8 mouse cellular contexts compared by ENCODE assay signal in the genomic region with DNA sequence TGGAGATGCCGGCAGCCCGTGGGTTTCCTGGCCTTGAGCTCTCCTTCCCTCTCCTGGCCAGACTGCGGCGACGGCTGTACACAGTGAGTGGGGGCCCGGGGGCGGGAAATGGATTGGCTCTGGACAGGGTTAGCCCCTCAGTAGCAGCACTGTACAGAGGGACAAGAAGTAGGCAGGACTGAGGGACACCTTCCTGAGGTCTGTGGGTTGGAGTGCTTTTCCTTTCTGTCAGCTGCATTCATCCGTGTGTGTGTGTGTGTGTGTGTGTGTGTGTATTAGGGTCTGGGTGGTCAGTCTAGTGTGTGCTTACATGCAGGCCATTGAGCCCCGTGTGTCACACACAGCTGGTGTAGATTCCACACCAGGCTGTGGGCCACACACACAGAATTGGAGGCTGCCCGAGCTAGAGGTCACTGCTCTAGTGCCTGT. TPM values are rescaled to one million over a fixed set of nuclear protein-coding genes. Genes with fewer than 3 reads are reported as not detected.
DNase-seq lines count a peak whose midpoint lies in the region; ATAC-seq and TF ChIP-seq lines count a peak whose summit lies in the region.

No protein-coding gene starts in this region.

- no peak for TF ChIP-seq POLR2A in heart, adult 2 months (IDR thresholded peaks at IDR 0.05; ENCODE audit: insufficient read depth, low read depth, low read length)
- no peak for TF ChIP-seq POLR2A in brain, embryonic 14.5 days (IDR thresholded peaks at IDR 0.05; ENCODE audit: borderline replicate concordance, extremely low read depth, insufficient read depth, insufficient read length, poor library complexity, severe bottlenecking)

- H3K27ac ChIP-seq in heart, adult 2 months = peak overlapping the region; percentile 49
- H3K27ac ChIP-seq in heart, embryonic 13.5 days (replicated peaks) = peak overlapping the region; percentile 85
- H3K27ac ChIP-seq in liver, embryonic 15.5 days (replicated peaks) = 0 out of 2 replicates have a peak overlapping the region, but pooled peaks have one; percentile 34

- TF ChIP-seq EP300 in heart, adult 2 months (IDR thresholded peaks at IDR 0.05; ENCODE audit: insufficient read depth, low read depth, low read length) = no peak

- H3K4me3 ChIP-seq in heart, adult 2 months = peak overlapping the region; percentile 23
- peak overlapping the region; percentile 39 for H3K4me3 ChIP-seq in heart, embryonic 13.5 days
- H3K4me3 ChIP-seq in liver, embryonic 15.5 days (replicated peaks) = no peak overlapping the region

- DNase-seq in heart, adult 2 months = no peak
- DNase-seq in heart, postnatal 25 days (ENCODE audit: low spot score) = no peak
- peak; percentile 44 for DNase-seq in brain, embryonic 14.5 days (ENCODE audit: low read depth)
- no peak for DNase-seq in urinary bladder, postnatal 10 days (ENCODE audit: low spot score)
- no peak for DNase-seq in urinary bladder, postnatal 25 days (ENCODE audit: low spot score)

- peak overlapping the region; percentile 44; the same call in 1 of the 2 replicates for H3K9ac ChIP-seq in heart, adult 2 months (ENCODE audit: low read depth, low read length)
- H3K9ac ChIP-seq in heart, embryonic 13.5 days = peak overlapping the region; percentile 79
- H3K9ac ChIP-seq in liver, embryonic 15.5 days = no peak overlapping the region

- no peak for TF ChIP-seq CTCF in heart, adult 2 months (IDR thresholded peaks at IDR 0.05)
- no peak for TF ChIP-seq CTCF in brain, embryonic 14.5 days (IDR thresholded peaks at IDR 0.05; ENCODE audit: borderline replicate concordance, extremely low read depth, insufficient read depth, insufficient read length)

- no peaks in the 10 kb centered on the region for H3K27me3 ChIP-seq in heart, adult 2 months (ENCODE audit: control insufficient read depth, insufficient read depth, low read length)
- H3K27me3 ChIP-seq in heart, embryonic 13.5 days (replicated peaks) = no peaks in the 10 kb centered on the region; the same call in 1 of the 2 replicates
- no peaks in the 10 kb centered on the region for H3K27me3 ChIP-seq in liver, embryonic 15.5 days

- WGBS in heart, adult 2 months = 34% methylated on average over 10 of the region's 10 CpGs
- WGBS in heart, embryonic 13.5 days = 44% methylated on average over 10 of the region's 10 CpGs
- 45% methylated on average over 10 of the region's 10 CpGs for whole genome bisulfite sequencing in liver, embryonic 15.5 days (ENCODE audit: insufficient replicate concordance)

- H3K79me2 ChIP-seq in heart, adult 2 months (replicated peaks; ENCODE audit: control insufficient read depth, insufficient read depth, low read length) = no peaks in the 10 kb centered on the region

- no peak for ATAC-seq in heart, embryonic 13.5 days (ENCODE audit: extremely low read depth, insufficient number of reproducible peaks, low FRiP score, low TSS enrichment)
- ATAC-seq in liver, embryonic 15.5 days (ENCODE audit: insufficient read depth) = no peak
- ATAC-seq in erythroid progenitor cell, adult 5-6 weeks (replicated peaks; ENCODE audit: low FRiP score, poor library complexity, severe bottlenecking) = no peak

- no peaks in the 10 kb centered on the region for H3K9me3 ChIP-seq in heart, embryonic 13.5 days
- no peaks in the 10 kb centered on the region for H3K9me3 ChIP-seq in liver, embryonic 15.5 days (replicated peaks)

- peak overlapping the region; percentile 63 for H3K4me2 ChIP-seq in heart, embryonic 13.5 days
- H3K4me2 ChIP-seq in liver, embryonic 15.5 days = no peak overlapping the region; the same call in 1 of the 2 replicates

- intact Hi-C loops in heart, adult 2 months (cut with DNase I) = no loop called here
- intact Hi-C loops in heart, postnatal 25 days (cut with DNase I) = no loop called here

- H3K4me1 ChIP-seq in heart, adult 2 months (ENCODE audit: control insufficient read depth, insufficient read depth, low read length) = peaks cover 22% of the 10 kb centered on the region
- peaks cover 98% of the 10 kb centered on the region for H3K4me1 ChIP-seq in heart, embryonic 13.5 days
- peaks cover 99% of the 10 kb centered on the region for H3K4me1 ChIP-seq in liver, embryonic 15.5 days (replicated peaks)

- H3K36me3 ChIP-seq in heart, adult 2 months (ENCODE audit: control insufficient read depth, insufficient read depth, low read length) = peaks cover 2% of the 10 kb centered on the region; the same call in 1 of the 2 replicates
- peaks cover 9% of the 10 kb centered on the region; the same call in 1 of the 2 replicates for H3K36me3 ChIP-seq in heart, embryonic 13.5 days
- no peaks in the 10 kb centered on the region for H3K36me3 ChIP-seq in liver, embryonic 15.5 days (replicated peaks)

RNA-seq across cellular contexts. Expression of a gene that starts 17.8 kb away (rescaled TPM):
- total RNA-seq in heart, adult 2 months (2021) = 10 to 100 TPM; 17.8 to 19.6 TPM
- polyA plus RNA-seq in heart, adult 2 months (2012; rRNA removed) = 32.2 and 37.0 TPM in 2 replicates
- total RNA-seq in heart, postnatal 25 days (2021) = 10 to 100 TPM; 20.9 to 24.7 TPM
- 127 and 134 TPM in 2 replicates for polyA plus RNA-seq in brain, embryonic 14.5 days (2012; rRNA removed)
- polyA plus RNA-seq in heart, embryonic 13.5 days (2015; fragmentation: Nextera tagmentation; extraction: Ambion mirVana) = 7.1 and 8.7 TPM in 2 replicates
- polyA plus RNA-seq in liver, embryonic 15.5 days (2015; fragmentation: Nextera tagmentation; extraction: Ambion mirVana) = 4.5 and 4.7 TPM in 2 replicates
- total RNA-seq in erythroid progenitor cell, adult 5-6 weeks (2015; ENCODE audit: low replicate concordance) = 124 and 134 TPM in 2 replicates
- total RNA-seq in erythroid progenitor cell, adult 5-6 weeks (2017; ENCODE audit: low replicate concordance) = 62.9 and 115 TPM in 2 replicates

RNA-seq across cellular contexts. Expression of a gene that starts 52.8 kb away (rescaled TPM):
- total RNA-seq in heart, adult 2 months (2021) = 10 to 100 TPM; 51.3 to 85.7 TPM
- polyA plus RNA-seq in heart, adult 2 months (2012; rRNA removed) = 27.8 and 72.8 TPM in 2 replicates
- total RNA-seq in heart, postnatal 25 days (2021) = 100 to 1,000 TPM; 168 to 194 TPM
- polyA plus RNA-seq in brain, embryonic 14.5 days (2012; rRNA removed) = 49.0 and 52.2 TPM in 2 replicates
- 32.7 and 34.7 TPM in 2 replicates for polyA plus RNA-seq in heart, embryonic 13.5 days (2015; fragmentation: Nextera tagmentation; extraction: Ambion mirVana)
- 285 and 299 TPM in 2 replicates for polyA plus RNA-seq in liver, embryonic 15.5 days (2015; fragmentation: Nextera tagmentation; extraction: Ambion mirVana)
- total RNA-seq in erythroid progenitor cell, adult 5-6 weeks (2015; ENCODE audit: low replicate concordance) = 2,179 and 2,513 TPM in 2 replicates
- 2,141 and 2,792 TPM in 2 replicates for total RNA-seq in erythroid progenitor cell, adult 5-6 weeks (2017; ENCODE audit: low replicate concordance)

Comparison
In these comparisons a context has a peak if more than half of its experiments do, and no peak if none do; other contexts are left out.
1. H3K27ac ChIP-seq: peak in every context shown above with its lines; median percentile 85 in heart, embryonic 13.5 days; 49 in heart, adult 2 months; 34 in liver, embryonic 15.5 days.